Mouse (Mus musculus) right cerebral cortex, postnatal 10 days (tissue): ENCODE measurements around the gene Krt7.

Experiments
- DNase-seq, 2 experiments: peaks; one replicate each; pipeline ENCODE4 v3.0.0; 2021; ENCODE audit warnings: low spot score in 2 of 2

Krt7 gene

GRCm38 (mm10) chr15:101410775-101411174 is at the start of gene Krt7:
Gene Krt7 (plus strand): TSS chr15:101411043.
- no peak for DNase-seq

- DNase-seq, result no peak
These were observed 48.3 kb upstream of the Krt7 start for GRCm38 (mm10) chr15:101362393-101363010.

- no peak for DNase-seq
These were observed 46.9 kb upstream of the Krt7 start for GRCm38 (mm10) chr15:101363933-101364332.

GRCm38 (mm10) chr15:101364425-101364824 is 46.4 kb upstream of the Krt7 start:
- DNase-seq, result no peak

- no peak for DNase-seq
These were observed 45.8 kb upstream of the Krt7 start for GRCm38 (mm10) chr15:101364891-101365671.

GRCm38 (mm10) chr15:101365721-101366120 is 45.1 kb upstream of the Krt7 start:
- no peak for DNase-seq

- no peak for DNase-seq
These were observed 44.4 kb upstream of the Krt7 start for GRCm38 (mm10) chr15:101366482-101366881.

GRCm38 (mm10) chr15:101366926-101367325 is 43.9 kb upstream of the Krt7 start:
- DNase-seq, result no peak

GRCm38 (mm10) chr15:101367497-101367896 is 43.3 kb upstream of the Krt7 start:
- DNase-seq, result no peak

- no peak for DNase-seq
These were observed 42.8 kb upstream of the Krt7 start for GRCm38 (mm10) chr15:101368015-101368414.

GRCm38 (mm10) chr15:101368502-101369381 is 42.1 kb upstream of the Krt7 start:
- no peak for DNase-seq

- no peak for DNase-seq
These were observed 41.3 kb upstream of the Krt7 start for GRCm38 (mm10) chr15:101369382-101370100.

GRCm38 (mm10) chr15:101370101-101370911 is 40.5 kb upstream of the Krt7 start, which contains the start of gene Krt80:
Gene Krt80 (minus strand): TSS chr15:101370162.
- peak in 1 of 2 experiments; percentile 49 for DNase-seq

- no peak for DNase-seq
These were observed 39.5 kb upstream of the Krt7 start for GRCm38 (mm10) chr15:101371141-101371985.

GRCm38 (mm10) chr15:101372131-101372977 is 38.5 kb upstream of the Krt7 start:
- no peak for DNase-seq

GRCm38 (mm10) chr15:101373286-101373898 is 37.5 kb upstream of the Krt7 start:
- no peak for DNase-seq

GRCm38 (mm10) chr15:101374879-101375278 is 36.0 kb upstream of the Krt7 start:
- DNase-seq, result peak; percentile 65 to 68
